Mouse (Mus musculus) liver, embryonic 12.5 days (tissue): Measurements from ENCODE around the gene Prune1. TPM values are rescaled to one million over a fixed set of nuclear protein-coding genes. Genes with fewer than 3 reads are reported as not detected.

Experiments
- ATAC-seq: fragments of 200-750 bp; cut with Nextera tagmentation; 2 replicates; pipeline ENCODE4 v1.8.0; 2017; ENCODE audit warnings: moderate number of reproducible peaks, mild to moderate bottlenecking, moderate library complexity
- H3K27ac ChIP-seq: fragments of 300-500 bp; sonication (generic); 2 replicates; pipeline ENCODE4 v1.5.1; 2016; ENCODE audit warnings: mild to moderate bottlenecking
- H3K27me3 ChIP-seq: fragments of 300-500 bp; sonication (generic); replicated peaks from 2 replicates; pipeline ENCODE4 v1.6.1; 2016; ENCODE audit warnings: mild to moderate bottlenecking, moderate library complexity
- H3K36me3 ChIP-seq: fragments of 300-500 bp; sonication (generic); 2 replicates; pipeline ENCODE4 v1.6.1; 2016; ENCODE audit warnings: mild to moderate bottlenecking, moderate library complexity
- H3K4me1 ChIP-seq: fragments of 300-500 bp; sonication (generic); 2 replicates; pipeline ENCODE4 v1.6.1; 2016
- H3K4me2 ChIP-seq: fragments of 300-500 bp; sonication (generic); 2 replicates; pipeline ENCODE4 v1.6.1; 2016; ENCODE audit warnings: mild to moderate bottlenecking, moderate library complexity
- H3K4me3 ChIP-seq: fragments of 300-500 bp; sonication (generic); 2 replicates; pipeline ENCODE4 v1.5.1; 2016; ENCODE audit warnings: mild to moderate bottlenecking, moderate library complexity
- H3K9ac ChIP-seq: fragments of 300-500 bp; sonication (generic); 2 replicates; pipeline ENCODE4 v1.6.1; 2016; ENCODE audit warnings: mild to moderate bottlenecking, moderate library complexity
- H3K9me3 ChIP-seq: fragments of 300-500 bp; sonication (generic); replicated peaks from 2 replicates; pipeline ENCODE4 v1.6.1; 2016; ENCODE audit warnings: mild to moderate bottlenecking, moderate library complexity
- WGBS: fragments of 180-500 bp; shearing (Covaris S2); methylation state at CpG from one replicate; pipeline ENCODE4 v1.1.7; 2016; ENCODE audit not compliant: insufficient replicate concordance; 5-methylcytosine and 5-hydroxymethylcytosine counted together
- polyA plus RNA-seq: library from polyadenylated mRNA; unstranded; fragments of >200 nt; fragmentation: Nextera tagmentation; extraction: Ambion mirVana; gene quantifications from 2 replicates; pipeline ENCODE4 v1.2.1, GENCODE M21; 2016

Prune1 gene
- polyA plus RNA-seq, 1 experiment from 2014 or later: 11.8 TPM

GRCm38 (mm10) chr3:95285390-95285789, 3.5 kb upstream of the Prune1 start:
- no peak overlapping the region for H3K9ac ChIP-seq
- no peak overlapping the region for H3K4me2 ChIP-seq
- no peaks in the 10 kb centered on the region for H3K9me3 ChIP-seq
- H3K36me3 ChIP-seq: peaks cover 31% of the 10 kb centered on the region
- H3K27me3 ChIP-seq: no peaks in the 10 kb centered on the region
- H3K4me1 ChIP-seq: peaks cover 40% of the 10 kb centered on the region
- 81% methylated on average over 5 of the region's 5 CpGs for WGBS
- no peak for ATAC-seq
- H3K4me3 ChIP-seq: no peak overlapping the region
- no peak overlapping the region for H3K27ac ChIP-seq

GRCm38 (mm10) chr3:95284501-95285281, 2.8 kb upstream of the Prune1 start:
- 82% methylated on average over 12 of the region's 12 CpGs for WGBS
- Histone ChIP-seq H3K9ac (no peak overlapping the region; the same call in 1 of the 2 replicates), H3K4me2 (peak overlapping the region; percentile 87), H3K4me1 (peaks cover 45% of the 10 kb centered on the region), H3K27me3 (no peaks in the 10 kb centered on the region), H3K4me3 (peak overlapping the region; percentile 81; the same call in 1 of the 2 replicates), H3K27ac (peak overlapping the region; percentile 98; the same call in 1 of the 2 replicates), H3K9me3 (no peaks in the 10 kb centered on the region), H3K36me3 (peaks cover 25% of the 10 kb centered on the region)
- no peak for ATAC-seq

DNA sequence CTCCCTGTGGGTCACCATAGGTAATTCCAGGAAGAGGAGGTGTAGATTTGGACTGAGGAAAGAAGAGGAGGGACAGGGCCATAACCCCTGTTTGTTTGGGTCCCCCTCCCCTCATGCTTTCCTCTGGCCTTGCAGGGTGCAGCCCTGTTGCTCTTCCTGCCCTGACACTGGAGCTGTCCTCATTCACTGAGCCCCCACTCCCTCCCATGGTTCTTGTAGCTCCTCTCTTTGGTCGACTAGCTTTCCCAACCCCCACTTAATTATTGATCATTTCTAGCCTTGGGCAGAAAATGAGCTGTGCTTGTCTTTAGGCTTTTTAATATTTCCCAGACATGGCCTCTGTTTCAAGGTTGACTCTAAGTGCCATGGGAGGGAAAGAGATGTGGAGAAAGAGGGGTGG, 2.2 kb upstream of the Prune1 start:
- 29% methylated on average over 1 of the region's 1 CpGs for WGBS
- H3K27ac ChIP-seq: peak overlapping the region; percentile 98

GRCm38 (mm10) chr3:95283589-95283941, 1.7 kb upstream of the Prune1 start:
- Histone ChIP-seq H3K27ac (peak overlapping the region; percentile 98), H3K9me3 (no peaks in the 10 kb centered on the region), H3K4me3 (peak overlapping the region; percentile 81), H3K27me3 (no peaks in the 10 kb centered on the region), H3K36me3 (peaks cover 18% of the 10 kb centered on the region), H3K4me1 (peaks cover 56% of the 10 kb centered on the region), H3K9ac (peak overlapping the region; percentile 91), H3K4me2 (peak overlapping the region; percentile 87)
- WGBS: 3% methylated on average over 7 of the region's 7 CpGs
- no peak for ATAC-seq

More for the DNA sequence above, 2.2 kb upstream of the Prune1 start:
- H3K4me2 ChIP-seq: peak overlapping the region; percentile 87
- H3K36me3 ChIP-seq: peaks cover 21% of the 10 kb centered on the region
- peak overlapping the region; percentile 81 for H3K4me3 ChIP-seq
- H3K9ac ChIP-seq: peak overlapping the region; percentile 91
- H3K27me3 ChIP-seq: no peaks in the 10 kb centered on the region
- no peaks in the 10 kb centered on the region for H3K9me3 ChIP-seq
- peaks cover 52% of the 10 kb centered on the region for H3K4me1 ChIP-seq
- ATAC-seq: no peak

DNA sequence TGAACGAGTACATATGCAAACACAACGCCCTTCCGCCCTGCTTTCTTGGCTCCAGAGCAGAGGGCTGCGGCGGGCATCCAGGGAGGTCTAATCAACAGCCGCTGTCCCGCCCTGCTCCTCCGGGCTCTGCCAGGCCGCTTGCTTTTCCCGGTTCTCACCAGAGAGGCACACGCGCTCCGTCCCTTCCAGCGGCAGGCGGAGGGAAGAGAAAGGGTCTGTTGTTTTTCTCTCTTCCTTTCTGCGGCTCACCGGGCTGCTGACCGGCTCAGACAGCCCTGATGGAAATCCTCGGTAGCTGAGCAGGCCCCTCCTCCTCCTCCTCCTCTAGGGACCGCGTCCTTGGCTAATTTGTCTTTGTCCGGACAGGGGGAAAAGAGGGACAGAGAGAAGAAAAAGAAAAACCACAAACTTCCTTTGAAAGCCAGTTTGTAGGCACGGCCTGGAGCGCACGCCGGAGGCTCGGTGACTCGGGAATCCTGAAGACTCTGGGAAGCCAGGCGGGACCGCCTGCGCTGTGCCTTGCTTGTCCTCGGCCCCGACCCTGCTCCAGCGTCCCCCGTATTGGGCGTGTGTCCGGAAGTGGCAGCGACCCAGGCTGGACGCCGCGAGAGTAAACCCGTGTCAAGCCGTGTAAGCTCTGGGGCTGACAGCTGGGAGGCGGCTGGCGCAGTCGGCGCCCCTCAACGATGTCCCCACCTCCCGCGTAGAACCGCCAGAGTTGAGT, 1.2 kb upstream of the Prune1 start:
- Histone ChIP-seq H3K4me1 (peaks cover 62% of the 10 kb centered on the region), H3K27me3 (no peaks in the 10 kb centered on the region), H3K9ac (peak overlapping the region; percentile 91), H3K4me2 (peak overlapping the region; percentile 87), H3K27ac (peak overlapping the region; percentile 98), H3K36me3 (peaks cover 13% of the 10 kb centered on the region), H3K9me3 (no peaks in the 10 kb centered on the region), H3K4me3 (peak overlapping the region; percentile 81)
- 0% methylated on average over 51 of the region's 51 CpGs for WGBS
- peak; percentile 73 for ATAC-seq

GRCm38 (mm10) chr3:95282381-95282864, 547 bp upstream of the Prune1 start:
- Histone ChIP-seq H3K4me2 (peak overlapping the region; percentile 87), H3K27me3 (no peaks in the 10 kb centered on the region), H3K9me3 (no peaks in the 10 kb centered on the region), H3K9ac (peak overlapping the region; percentile 91), H3K36me3 (peaks cover 7% of the 10 kb centered on the region), H3K4me3 (peak overlapping the region; percentile 81), H3K27ac (peak overlapping the region; percentile 98), H3K4me1 (peaks cover 68% of the 10 kb centered on the region)
- under 1% methylated on average over 11 of the region's 11 CpGs for WGBS
- 0 out of 2 replicates have a peak, but pooled peaks have one; percentile 10 for ATAC-seq

DNA sequence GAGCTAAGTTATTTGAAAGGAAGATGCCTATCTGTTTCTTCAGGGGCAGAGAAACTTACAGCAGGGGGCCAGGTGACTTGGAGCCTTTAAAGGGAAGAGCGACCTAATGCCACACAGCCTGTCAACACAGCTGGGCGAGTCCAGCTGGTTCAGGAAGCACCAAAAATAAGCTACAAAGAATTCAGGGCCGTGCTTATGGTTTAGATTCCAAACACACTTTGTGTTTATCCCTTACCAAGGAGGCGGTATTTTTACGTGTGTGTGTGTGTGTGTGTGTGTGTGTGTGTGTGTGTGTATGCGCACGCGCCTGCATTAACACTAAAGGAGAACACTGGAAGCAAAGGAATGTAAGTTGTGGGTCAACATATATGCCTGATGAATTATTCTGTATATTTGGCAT, 1.1 kb downstream of the Prune1 start:
- peaks cover 74% of the 10 kb centered on the region for H3K4me1 ChIP-seq
- 13% methylated on average over 8 of the region's 8 CpGs for WGBS

GRCm38 (mm10) chr3:95277149-95277551, 4.7 kb downstream of the Prune1 start:
- no peak for ATAC-seq
- peaks cover 4% of the 10 kb centered on the region for H3K36me3 ChIP-seq
- no peaks in the 10 kb centered on the region for H3K27me3 ChIP-seq
- H3K4me3 ChIP-seq: no peak overlapping the region
- peaks cover 75% of the 10 kb centered on the region for H3K4me1 ChIP-seq
- no peak overlapping the region for H3K9ac ChIP-seq
- peak overlapping the region; percentile 64 for H3K27ac ChIP-seq
- H3K4me2 ChIP-seq: no peak overlapping the region
- no peaks in the 10 kb centered on the region for H3K9me3 ChIP-seq
- 81% methylated on average over 1 of the region's 1 CpGs for WGBS

More for the DNA sequence above, 1.1 kb downstream of the Prune1 start:
- peaks cover 5% of the 10 kb centered on the region; the same call in 1 of the 2 replicates for H3K36me3 ChIP-seq
- H3K27ac ChIP-seq: peak overlapping the region; percentile 89
- no peaks in the 10 kb centered on the region for H3K27me3 ChIP-seq
- no peaks in the 10 kb centered on the region for H3K9me3 ChIP-seq
- ATAC-seq: no peak
- peak overlapping the region; percentile 91 for H3K9ac ChIP-seq
- peak overlapping the region; percentile 81 for H3K4me3 ChIP-seq
- peak overlapping the region; percentile 87 for H3K4me2 ChIP-seq

GRCm38 (mm10) chr3:95276428-95276934, 5.4 kb downstream of the Prune1 start:
- Histone ChIP-seq H3K27ac (peak overlapping the region; percentile 64), H3K4me3 (no peak overlapping the region), H3K4me2 (no peak overlapping the region), H3K27me3 (no peaks in the 10 kb centered on the region), H3K36me3 (peaks cover 4% of the 10 kb centered on the region), H3K9ac (no peak overlapping the region; the same call in 1 of the 2 replicates), H3K4me1 (peaks cover 75% of the 10 kb centered on the region), H3K9me3 (no peaks in the 10 kb centered on the region)
- 46% methylated on average over 5 of the region's 5 CpGs for WGBS
- no peak for ATAC-seq

DNA sequence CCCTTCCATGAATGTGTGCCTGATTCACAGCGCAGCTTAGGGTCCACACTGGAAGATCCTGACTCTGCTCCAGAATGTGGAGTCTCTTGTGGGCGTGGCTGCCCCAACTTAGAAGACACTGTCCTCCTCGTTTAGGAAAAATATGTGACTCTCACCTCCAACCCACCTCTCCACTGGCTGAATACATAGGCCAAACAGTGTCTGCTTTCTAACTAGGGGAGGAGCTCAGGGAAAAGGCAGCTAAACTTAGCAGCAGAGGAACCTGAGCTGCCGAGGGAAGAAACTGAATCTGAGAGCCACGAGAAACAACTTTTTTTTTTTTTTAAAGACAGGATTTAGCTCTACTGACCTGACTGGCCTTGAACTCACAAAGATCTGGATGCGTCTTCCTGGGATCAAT, 6.7 kb downstream of the Prune1 start:
- no peaks in the 10 kb centered on the region for H3K9me3 ChIP-seq
- WGBS: 54% methylated on average over 6 of the region's 6 CpGs
- no peak for ATAC-seq
- peak overlapping the region; percentile 49; the same call in 1 of the 2 replicates for H3K27ac ChIP-seq
- H3K9ac ChIP-seq: no peak overlapping the region; the same call in 1 of the 2 replicates
- H3K27me3 ChIP-seq: no peaks in the 10 kb centered on the region
- H3K4me2 ChIP-seq: no peak overlapping the region
- H3K4me1 ChIP-seq: peaks cover 69% of the 10 kb centered on the region
- no peak overlapping the region for H3K4me3 ChIP-seq
- H3K36me3 ChIP-seq: peaks cover 4% of the 10 kb centered on the region

DNA sequence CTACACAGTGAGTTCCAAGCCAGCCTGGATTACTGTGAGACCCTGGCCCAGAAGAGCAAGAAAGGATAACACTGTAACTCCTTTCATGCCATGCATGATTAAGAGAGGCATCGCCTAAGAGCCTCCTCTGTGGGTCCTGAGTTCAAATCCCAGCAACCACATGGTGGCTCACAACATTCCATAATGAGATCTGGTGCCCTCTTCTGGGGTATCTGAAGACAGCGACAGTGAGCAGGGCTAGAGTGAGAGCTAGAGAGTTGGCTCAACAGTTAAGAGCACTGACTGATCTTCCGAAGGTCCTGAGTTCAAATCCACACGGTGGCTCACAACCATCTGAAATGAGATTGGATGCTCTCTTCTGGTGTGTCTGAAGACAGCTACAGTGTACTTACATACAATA, 7.4 kb downstream of the Prune1 start:
- ATAC-seq: no peak
- WGBS: 88% methylated on average over 4 of the region's 4 CpGs
- peaks cover 63% of the 10 kb centered on the region for H3K4me1 ChIP-seq

DNA sequence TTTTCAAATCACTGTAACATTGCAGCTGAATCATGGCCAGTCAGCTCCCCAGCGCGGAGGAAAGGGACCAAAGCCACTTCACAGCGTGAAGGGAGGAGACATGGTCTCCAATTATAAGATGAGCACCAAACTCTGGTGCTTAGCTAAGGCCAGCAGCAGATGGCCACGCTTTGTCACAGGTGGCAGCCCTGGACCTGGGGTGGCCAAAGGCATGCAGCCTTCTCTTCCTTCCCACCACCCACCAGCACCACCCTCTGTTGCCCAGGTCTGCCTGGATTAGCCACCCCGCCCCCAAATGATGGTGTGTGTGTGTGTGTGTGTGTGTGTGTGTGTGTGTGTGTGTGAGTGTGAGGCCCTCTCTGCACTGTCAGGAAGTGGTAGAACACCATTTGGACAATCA, 8.4 kb downstream of the Prune1 start:
- Histone ChIP-seq H3K36me3 (peaks cover 17% of the 10 kb centered on the region), H3K27me3 (no peaks in the 10 kb centered on the region), H3K4me1 (peaks cover 53% of the 10 kb centered on the region), H3K27ac (no peak overlapping the region), H3K9me3 (no peaks in the 10 kb centered on the region), H3K4me2 (no peak overlapping the region), H3K9ac (no peak overlapping the region), H3K4me3 (no peak overlapping the region)
- WGBS: 79% methylated on average over 5 of the region's 5 CpGs
- no peak for ATAC-seq

More for the DNA sequence above, 7.4 kb downstream of the Prune1 start:
- Histone ChIP-seq H3K9ac (no peak overlapping the region), H3K9me3 (no peaks in the 10 kb centered on the region), H3K36me3 (peaks cover 10% of the 10 kb centered on the region), H3K27ac (no peak overlapping the region), H3K4me3 (no peak overlapping the region), H3K4me2 (no peak overlapping the region), H3K27me3 (no peaks in the 10 kb centered on the region)
